Mouse (Mus musculus): ENCODE data around the gene Xiap.
"Not testable (repeated sequence)": the region's sequence is repeated elsewhere in the genome, so short reads cannot be mapped to it uniquely, and the experiment has no call there.

Gene Xiap

DNA sequence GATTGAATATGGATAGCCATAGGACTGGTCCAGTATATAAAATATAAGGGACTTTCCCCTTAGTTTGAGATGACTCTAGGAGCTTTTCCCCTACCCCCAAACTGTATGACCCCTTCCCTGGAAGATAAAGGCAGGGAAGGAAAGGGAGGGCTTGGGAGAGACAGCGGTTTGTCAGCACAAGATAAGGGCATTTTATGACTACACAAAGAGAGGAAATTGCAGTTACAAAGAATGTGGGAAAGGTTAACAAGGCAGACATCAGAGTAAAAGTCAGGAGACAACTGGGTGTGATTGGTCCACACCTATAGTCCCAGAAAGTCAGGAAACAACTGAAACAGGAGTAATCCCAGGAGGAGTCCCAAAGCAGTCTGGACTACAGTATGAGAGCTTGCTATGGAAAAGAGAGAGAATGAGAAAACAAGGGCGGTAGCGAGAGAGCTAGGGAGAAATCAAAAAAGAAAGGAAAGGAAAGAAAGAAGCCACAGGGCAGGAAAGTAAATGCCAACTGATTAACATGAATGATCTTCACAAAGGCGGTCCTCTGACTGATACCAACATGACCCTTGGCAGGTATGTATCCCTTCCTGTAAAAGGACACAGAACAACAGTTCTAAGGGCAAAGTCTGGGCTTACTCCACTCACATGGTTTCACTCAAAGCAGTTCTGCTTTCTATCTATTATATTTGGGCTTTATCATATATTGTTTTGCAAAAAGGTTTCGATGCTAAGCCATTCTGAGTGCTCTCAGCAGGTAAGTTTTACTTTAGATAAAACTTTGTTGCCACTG is at the start of gene Xiap:
Gene Xiap (plus strand): TSS at position 398 of the 787 bp plus-strand sequence.
- no peak for DNase-seq (ENCODE audit: low read depth)

DNA sequence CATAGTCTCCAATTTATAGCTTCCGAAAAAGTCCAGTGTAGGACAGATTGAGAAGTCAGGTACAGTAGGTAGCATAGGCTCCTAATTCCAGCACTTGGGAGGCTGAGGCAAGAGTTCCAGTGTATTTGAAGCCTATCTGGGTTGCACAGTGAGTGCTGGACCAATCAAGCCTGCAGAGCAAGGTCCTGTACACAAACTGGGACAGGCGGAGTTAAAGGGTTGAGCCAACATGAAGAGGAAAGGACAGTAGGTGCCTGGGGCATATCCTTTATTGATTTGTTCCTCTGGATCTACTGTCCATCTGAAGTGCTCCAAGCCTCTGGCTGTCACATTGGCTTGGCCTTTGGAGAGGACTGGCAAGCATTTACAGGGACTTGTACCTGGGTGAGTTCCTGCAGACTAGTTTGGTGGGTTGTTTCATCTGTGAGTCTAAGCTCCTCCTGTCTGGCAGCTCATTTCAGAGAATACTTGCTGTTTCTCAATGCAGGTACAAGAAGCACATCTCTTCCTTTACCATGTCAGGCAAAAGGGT is 46.7 kb upstream of the Xiap start:
- DNase-seq (ENCODE audit: low read depth), result no peak

DNA sequence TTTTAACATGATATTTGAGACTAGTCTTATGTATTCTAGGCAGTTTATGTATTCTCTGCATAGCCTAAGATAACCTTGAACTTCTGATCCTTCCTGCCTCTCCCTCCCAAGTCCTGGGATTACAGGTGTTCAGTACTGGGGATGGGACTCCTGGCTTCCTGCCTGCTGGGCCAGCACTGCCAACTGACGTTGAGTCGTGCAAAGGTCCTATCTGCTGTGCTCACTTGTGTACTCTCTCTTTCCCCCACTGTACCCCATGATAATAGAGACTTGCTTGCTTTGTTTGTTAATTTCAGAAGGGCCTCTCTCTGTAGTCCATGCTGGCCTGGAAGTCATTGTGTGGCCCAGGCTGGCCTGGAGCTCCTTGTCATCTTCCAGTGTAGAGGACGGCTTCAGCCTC is 45.7 kb upstream of the Xiap start:
- DNase-seq (ENCODE audit: low read depth), result no peak

DNA sequence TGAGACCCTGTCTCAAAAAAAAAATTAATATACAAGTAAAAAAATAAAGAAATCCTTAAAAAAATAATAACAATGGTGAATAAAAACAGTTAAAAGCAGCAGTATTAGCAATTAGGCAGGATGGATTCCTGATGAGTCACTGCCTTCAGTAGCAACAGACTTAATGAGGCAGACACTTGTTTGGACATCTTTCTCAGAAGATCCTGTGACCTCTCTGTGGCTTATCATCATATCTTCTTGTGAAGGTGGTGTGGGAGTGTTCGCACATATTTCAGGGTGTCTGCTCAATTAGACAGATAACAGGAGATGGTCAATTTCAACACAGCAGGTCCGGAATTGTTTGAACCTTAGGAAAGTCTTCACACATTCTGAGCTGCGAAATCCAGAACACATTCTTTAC is 45.0 kb upstream of the Xiap start:
- no peak for DNase-seq (ENCODE audit: low read depth)

DNA sequence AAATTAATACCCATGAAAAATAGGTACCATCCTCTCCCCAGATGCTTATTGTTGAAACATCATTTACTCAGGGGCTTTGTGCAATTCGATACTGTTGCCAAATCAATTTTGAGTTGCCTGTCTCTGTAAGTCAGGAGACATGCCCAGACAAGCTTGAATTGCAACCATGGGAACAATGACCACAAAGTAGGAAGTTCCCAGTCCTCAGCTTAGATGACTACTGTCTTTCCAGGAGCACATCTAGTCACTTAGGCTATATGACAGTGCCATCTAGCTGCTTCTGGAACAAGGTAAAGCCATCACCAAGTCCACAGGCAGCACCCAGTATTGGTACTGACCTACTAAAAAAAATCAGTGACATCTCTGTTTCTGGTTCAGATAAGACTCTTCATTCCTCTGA is 41.4 kb upstream of the Xiap start:
- no peak for DNase-seq (ENCODE audit: low read depth)

DNA sequence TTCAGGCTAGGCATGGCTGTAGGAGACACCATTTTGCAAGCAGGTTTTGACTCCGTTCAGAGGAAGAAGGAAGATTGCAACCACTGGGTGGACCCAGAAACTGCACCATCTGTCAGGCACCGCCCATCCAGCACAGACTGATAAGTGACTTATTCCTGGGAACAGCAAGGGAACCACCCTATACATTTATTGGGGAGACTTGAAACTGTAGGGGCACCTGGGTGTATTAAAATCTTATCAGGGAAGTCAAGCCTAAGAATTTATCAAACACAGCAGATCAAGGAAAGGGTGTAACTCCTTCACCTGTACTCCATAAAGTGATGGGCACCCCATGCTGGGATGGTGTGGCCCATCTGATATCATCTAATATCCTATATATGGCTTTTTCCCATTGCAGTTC is 40.0 kb upstream of the Xiap start:
- no peak for DNase-seq (ENCODE audit: low read depth)

DNA sequence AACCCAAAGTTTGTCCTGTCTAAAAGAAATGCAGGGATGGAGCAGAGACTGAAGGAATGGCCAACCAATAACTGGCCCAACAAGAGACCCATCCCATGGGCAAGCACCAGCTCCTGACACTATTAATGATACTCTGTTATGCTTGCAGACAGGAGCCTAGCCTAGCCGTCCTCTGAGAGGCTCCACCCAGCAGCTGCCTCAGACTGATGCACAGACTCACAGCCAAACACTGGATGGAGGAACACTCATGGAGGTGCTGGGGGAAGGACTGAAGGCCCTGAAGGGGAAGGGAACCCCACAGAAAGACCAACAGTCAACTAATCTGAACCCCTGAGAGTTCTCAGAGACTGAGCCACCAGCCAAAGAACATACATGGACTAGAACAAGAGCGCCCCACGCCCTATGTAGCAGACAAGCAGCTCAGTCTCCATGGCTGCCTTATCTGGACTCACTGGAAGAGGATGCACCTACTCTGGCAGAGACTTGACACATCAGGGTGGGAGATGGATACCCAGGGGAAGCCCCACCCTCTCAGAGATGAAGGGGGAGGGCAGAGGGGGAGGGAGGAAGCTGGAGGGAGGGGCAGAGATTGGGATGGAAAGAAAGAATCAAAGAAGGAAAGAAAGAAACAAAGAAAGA is 33.6 kb upstream of the Xiap start:
- not testable (repeated sequence) for DNase-seq (ENCODE audit: low read depth)

DNA sequence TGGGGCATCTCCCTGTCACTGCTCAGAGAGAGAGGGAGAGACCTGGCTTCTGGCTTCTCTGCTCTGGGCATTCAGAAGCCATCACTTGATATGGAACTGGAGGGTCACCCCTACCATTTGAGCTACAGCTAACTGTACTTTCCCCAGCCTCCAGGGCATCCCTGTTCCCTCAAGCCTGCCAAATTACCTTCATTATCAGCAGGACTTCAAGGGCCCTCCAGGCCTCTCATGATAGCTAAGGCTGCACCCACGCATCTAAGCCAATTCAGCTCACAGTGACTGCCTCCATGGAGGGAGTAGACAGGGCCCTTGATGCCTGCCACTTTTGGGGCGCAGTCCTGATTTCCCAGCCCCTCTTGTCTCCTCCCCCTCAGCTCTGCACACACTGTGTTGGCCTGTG is 32.5 kb upstream of the Xiap start:
- not testable (repeated sequence) for DNase-seq (ENCODE audit: low read depth)

DNA sequence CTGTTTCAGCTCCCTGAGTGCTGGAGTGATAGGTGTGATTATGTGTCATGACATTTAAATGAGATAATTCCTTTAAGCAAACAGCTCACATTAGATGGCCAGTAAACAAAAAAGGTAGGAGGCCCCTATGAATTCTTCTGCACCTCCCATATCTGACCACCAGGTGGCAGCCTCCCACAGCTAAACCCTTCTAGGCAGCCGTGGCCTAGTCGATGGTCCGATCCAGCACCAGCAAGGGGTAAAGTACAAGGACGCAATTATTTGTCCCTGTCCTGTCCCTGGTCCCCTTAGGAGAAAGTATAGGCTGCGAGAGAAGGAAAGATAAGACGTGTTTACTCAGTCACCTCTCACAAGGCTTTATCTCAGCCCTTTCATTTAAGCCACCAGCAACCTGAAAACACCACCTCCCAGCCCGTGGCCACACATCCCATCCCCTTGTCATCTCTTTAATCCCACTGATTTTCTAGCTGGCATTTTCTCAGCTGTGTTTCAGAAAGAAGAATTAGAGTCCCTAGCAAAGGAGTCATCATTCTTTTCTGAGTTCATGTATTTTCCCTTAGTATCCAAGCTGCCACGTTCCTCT is 26.3 kb upstream of the Xiap start:
- DNase-seq (ENCODE audit: low read depth), result peak; percentile 77

DNA sequence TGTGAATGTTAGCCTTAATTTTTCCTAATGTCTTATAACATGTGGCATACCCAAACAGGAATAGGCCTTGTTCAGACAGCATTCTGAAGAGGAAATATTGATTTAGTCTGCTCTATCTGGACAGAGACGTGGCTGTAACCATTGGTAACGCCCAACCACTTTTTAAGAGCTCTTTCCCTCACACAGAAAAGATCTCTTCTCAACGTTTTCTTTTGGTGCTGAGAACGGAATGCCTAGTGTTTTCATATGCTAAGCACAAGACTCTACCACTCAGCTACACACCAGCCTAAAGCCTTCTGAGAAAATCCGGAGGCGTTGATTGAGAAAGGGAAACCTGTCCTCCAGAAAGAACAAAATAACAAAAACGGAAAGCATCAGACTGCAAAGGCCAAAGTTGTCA is 25.6 kb upstream of the Xiap start:
- no peak for DNase-seq (ENCODE audit: low read depth)

DNA sequence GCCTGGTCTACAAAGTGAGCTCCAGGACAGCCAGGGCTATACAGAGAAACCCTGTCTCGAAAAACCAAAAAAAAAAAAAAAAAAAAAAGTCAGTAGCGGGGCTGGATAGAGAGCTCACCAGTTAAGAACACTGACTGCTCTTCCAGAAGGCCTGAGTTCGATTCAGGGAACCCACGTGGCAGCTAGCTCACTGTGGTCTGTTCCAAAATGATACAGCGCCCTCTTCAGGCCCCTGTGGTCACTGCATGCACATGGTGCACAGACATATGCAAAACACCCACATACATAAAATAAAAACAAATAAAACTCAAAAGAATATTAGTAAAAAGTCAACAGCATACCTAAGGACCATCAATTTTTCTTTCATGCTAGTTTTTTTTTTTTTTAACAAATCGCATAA is 20.0 kb upstream of the Xiap start:
- DNase-seq (ENCODE audit: low read depth), result no peak

DNA sequence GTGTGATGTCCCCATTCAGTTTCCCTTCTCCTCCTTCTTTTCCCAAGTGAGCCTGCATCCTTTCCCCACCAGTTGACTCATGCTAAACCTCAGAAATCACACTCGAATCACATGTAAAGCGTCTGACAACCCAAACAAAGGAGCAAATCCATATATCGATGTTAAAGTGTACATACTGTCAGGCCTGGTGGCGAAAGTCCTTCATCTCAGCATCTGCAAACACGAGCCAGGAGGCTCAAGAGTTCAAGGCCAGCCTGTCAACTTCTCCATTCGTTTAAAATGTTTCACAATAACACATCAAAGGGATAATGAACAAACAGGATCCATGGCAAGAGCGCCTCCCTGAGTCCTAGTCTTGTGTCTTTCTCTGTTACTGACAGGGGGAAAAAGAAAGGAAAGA is 14.5 kb upstream of the Xiap start:
- DNase-seq (ENCODE audit: low read depth), result no peak

DNA sequence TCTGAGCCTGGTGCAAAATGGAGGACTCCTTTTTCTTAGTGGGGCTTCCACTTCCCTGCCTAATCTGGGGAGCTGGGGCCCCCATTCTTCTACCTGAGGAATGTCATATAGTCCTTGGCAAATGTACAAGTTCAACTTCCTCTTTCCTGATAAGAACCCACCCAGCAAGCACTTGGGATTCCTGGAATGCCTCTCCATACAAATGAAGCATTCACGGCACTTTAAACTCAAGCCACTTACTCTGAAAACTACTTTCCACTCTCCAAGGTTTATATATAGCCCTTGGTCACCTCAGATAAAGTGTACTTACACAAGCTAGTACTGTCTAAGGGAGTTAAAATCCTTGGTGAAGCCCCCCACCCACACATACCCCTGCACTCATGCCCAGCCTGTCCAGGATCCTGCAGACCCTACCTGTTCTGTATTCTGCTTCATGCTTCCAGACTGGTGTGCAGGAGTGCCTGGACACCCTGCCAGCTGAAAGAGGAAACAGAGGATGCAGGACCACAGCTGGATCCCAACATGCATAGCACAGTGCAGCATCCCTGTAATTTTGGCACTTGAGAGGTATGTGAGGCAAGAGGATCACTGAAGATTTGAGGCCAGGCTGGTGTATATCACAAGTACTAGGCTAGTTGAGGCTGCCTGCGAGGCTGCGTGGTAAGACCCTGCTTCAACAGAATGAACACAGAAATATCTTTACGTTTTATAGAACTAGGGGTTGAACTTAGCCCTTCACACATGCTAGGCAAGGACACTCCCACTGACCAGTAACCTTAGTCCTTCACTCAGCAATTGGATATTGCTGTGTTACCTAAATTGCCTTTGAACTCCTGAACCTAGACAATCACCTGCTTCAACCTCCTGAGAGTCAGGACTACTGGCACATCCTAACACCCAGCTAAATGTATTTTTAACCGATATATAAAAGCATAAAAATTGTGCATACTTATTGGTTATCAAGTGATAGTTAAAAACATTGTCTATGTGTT is 8.5 kb upstream of the Xiap start:
- DNase-seq (ENCODE audit: low read depth), result no peak

DNA sequence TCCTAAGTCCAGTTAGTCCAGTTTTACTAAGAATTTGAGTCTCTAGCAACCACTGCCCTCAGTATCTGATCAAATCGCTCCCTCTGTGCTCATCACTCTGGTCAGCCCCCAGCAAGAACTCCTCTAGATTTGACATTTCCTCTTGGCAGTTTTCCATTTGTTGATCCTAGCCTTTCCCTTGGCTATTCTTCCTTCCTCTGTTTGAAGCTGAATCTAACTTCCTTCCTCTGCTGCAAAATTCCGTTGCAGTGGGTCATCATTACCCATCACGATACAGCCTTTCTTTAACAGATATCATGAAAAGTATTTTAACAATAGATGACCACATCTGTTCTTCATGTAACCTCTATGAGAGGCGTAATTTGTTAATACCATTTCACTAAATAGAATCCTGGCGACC is 2.5 kb upstream of the Xiap start:
- no peak for DNase-seq (ENCODE audit: low read depth)

DNA sequence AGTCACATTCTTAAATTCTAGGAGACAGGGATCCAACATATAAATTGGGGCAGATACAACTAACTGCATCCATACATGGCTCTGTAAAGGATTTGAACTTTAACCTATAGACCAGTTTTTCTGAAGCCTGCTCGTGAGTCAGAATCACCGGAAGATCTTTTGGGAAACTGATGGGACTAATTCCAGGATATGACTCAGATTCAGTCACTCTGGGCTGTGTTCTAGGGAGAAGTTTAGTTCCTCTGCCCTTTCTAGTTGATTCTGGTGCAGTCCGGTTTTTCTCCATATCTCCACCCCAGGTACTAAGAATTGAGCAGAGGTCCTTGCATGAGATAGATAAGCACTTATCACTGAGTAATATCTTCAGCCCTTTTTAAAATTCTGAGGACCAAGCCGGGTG is 1.6 kb upstream of the Xiap start:
- no peak for DNase-seq (ENCODE audit: low read depth)

DNA sequence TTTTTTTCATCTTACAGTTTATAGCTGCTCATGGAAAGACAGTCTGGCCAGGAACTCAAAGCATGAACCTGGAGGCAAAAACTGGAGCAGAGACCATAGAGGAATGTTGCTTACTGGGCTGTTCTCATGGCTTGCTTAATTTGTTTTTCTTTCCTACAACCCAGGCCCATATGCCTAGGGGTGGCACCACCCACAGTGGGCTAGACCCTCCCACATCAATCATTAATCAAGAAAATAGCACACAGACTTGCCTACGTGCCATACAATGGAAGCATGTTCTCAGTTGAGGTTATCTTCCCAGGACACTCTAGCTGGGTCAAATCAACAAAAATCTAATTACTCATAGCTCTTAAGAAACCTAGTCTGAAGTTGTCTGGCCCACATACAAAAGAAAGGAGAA is 4.1 kb downstream of the Xiap start:
- DNase-seq (ENCODE audit: low read depth), result no peak

DNA sequence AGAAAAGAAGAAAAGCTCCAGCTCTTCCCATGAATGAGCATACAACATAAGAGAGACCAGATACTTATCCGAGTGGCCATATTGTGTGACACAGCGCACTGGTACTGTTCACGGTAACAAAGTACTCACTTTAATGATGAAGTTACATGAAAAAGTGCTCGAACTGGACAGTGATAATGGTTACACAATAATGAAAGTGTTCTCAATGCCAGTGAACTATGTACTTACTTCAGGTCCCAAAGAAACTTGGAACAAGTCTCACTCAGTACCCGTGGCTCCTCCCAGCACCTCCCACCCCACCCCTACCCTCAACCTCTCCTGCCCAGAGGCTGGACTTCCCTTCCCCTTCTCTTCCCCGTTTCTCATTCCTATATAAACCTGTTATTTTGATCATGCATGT is 5.6 kb downstream of the Xiap start:
- no peak for DNase-seq (ENCODE audit: low read depth)

DNA sequence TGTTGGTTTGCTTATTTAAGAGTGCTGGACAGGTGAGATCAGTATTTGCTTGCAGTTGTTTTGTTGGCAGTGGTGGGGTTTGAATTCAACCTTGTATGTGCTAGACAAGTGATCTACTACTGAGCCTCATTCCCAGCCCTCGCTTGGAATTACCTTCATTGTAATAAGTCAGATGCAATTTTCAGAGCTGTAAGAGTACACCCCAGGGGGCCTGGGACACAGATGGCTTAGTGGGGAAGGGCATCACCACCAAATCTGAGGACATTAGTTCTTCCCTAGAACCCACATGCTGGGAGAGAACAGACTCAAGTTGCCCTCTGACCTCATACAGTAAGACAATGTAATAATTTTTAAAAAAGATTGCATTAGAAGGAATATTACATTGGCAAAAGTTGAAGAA is 7.3 kb downstream of the Xiap start:
- no peak for DNase-seq (ENCODE audit: low read depth)

DNA sequence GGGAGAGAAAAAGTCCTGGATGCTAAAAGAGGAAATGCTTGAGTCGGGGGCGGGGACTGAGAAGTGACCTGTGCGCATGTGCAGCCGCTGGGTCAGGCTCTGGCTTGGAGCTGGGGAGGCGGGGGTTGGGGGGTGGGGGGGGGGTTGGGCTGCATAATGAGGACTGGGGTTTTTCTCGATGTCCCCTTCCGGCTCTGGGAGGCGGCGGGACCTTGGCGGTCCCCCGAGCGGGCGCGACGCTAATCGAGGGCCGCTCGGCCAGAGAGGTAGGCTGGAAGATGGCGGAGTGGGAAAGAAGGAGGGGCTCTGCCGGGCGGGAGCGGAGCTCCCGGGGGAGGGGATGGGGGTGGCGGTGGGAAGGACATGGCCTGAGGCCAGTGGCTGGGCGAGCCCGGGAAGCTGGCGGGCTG is 8.3 kb downstream of the Xiap start:
- DNase-seq (ENCODE audit: low read depth), result peak; percentile 75

DNA sequence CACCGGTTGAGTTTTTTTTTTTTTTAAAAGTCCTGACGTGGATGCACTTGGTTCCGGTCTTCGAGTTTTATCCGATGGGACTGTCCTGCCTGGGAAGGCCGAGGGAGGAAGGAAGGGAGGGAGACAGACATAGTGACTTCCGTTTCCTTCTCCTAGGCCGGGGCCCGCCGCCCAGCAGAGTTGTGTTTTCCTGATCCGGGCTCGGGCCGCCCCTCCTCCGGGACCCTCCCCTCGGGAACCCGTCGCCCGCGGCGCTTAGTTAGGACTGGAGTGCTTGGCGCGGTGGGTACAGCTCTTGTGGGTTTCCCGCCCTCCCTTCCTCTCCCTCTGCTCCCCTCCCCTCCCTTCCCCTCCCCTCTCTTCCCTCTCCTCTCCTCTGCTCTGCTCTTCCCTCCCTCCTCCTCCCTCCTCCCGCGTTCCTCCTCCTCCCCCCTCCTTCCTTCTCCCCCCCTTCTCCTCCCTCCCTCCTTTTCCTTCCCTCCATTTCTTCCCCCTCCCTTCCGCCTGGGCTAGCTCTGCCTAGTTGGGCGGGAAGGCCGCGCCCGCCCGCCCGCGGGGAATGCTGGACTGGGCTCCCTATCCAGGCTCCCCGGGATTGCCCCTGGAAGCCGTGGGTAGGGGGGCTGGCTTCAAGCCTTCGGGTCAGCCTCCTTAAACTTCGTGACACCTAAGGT is 8.9 kb downstream of the Xiap start:
- DNase-seq (ENCODE audit: low read depth), result peak; percentile 53

DNA sequence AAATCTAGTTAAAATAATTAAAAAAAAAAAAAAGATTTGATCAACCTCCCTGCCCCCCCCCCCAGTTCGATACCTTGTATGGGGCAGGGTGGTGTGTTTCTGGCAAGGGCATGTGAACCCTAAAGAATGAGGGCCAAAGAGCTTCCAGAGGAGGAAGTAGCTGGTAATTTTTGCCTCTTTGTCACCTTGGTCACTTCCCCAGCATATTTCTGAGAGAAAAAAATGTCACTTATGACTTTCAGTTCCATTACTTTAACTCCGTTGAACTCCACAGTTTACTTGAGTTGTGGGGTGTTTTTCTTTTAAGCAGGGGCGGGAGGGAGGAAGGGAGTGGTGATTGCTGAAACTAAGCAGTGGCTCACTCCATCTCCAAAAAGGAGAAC is 9.4 kb downstream of the Xiap start:
- DNase-seq (ENCODE audit: low read depth), result peak; percentile 46

DNA sequence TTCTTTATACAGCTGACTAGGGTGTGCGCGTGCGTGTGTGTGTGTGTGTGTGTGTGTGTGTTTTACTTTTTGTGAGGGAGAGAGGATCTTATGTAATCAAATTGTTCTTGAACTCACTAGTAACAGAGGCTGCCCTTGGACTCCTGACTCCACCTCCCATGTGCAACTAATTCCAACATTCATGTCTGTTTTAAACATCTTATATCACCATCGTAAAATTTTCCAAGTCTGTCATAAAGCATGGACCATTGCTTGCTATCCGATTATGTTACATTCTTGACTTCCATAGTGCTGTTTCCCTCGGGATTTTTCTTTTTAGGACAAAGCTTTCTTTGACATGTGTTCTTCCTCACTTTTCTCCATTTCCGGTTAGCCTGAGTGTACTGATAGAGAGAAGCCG is 28.3 kb downstream of the Xiap start:
- DNase-seq (ENCODE audit: low read depth), result no peak
